Mouse (Mus musculus): ENCODE measurements around the gene Myo15b. TPM values are rescaled to one million over a fixed set of nuclear protein-coding genes. Genes with fewer than 3 reads are reported as not detected.

Myo15b gene
- total and polyA plus RNA-seq, 2 experiments from 2014 or later, result 0.09 TPM; not detected in 1

- Histone ChIP-seq H3K4me1 (ENCODE audit: insufficient read depth, low read length) (peaks cover 5% of the 10 kb centered on the region; the same call in 1 of the 2 replicates), H3K4me3 (ENCODE audit: low read depth, low read length) (no peak overlapping the region), H3K27ac (ENCODE audit: low read depth, low read length) (no peak overlapping the region), H3K4me2 (ENCODE audit: low read depth, low read length, poor library complexity, severe bottlenecking) (no peak overlapping the region), H3K27me3 (ENCODE audit: insufficient read depth, low read length) (peaks cover 22% of the 10 kb centered on the region), H3K9me3 (ENCODE audit: low read length) (no peaks in the 10 kb centered on the region), H3K9ac (replicated peaks; ENCODE audit: low read length, poor library complexity, severe bottlenecking) (no peak overlapping the region), H3K36me3 (ENCODE audit: insufficient read depth, low read length) (peaks cover 2% of the 10 kb centered on the region; the same call in 1 of the 2 replicates)
- ATAC-seq (ENCODE audit: low FRiP score) (no peak), DNase-seq (ENCODE audit: low spot score) (no peak)
- 92% methylated on average over 6 of the region's 6 CpGs for WGBS
- TF ChIP-seq CTCF (IDR thresholded peaks at IDR 0.05), result no peak
Measured at GRCm38 (mm10) chr11:115827624-115828023, 30.6 kb upstream of the Myo15b start.

GRCm38 (mm10) chr11:115829036-115829435 is 29.2 kb upstream of the Myo15b start:
- Histone ChIP-seq H3K27me3 (ENCODE audit: insufficient read depth, low read length) (peaks cover 19% of the 10 kb centered on the region), H3K27ac (ENCODE audit: low read depth, low read length) (no peak overlapping the region), H3K4me2 (ENCODE audit: low read depth, low read length, poor library complexity, severe bottlenecking) (no peak overlapping the region), H3K4me1 (ENCODE audit: insufficient read depth, low read length) (peaks cover 3% of the 10 kb centered on the region; the same call in 1 of the 2 replicates), H3K36me3 (ENCODE audit: insufficient read depth, low read length) (no peaks in the 10 kb centered on the region), H3K4me3 (ENCODE audit: low read depth, low read length) (no peak overlapping the region), H3K9me3 (ENCODE audit: low read length) (no peaks in the 10 kb centered on the region), H3K9ac (replicated peaks; ENCODE audit: low read length, poor library complexity, severe bottlenecking) (no peak overlapping the region)
- TF ChIP-seq CTCF (IDR thresholded peaks at IDR 0.05), result no peak
- ATAC-seq (ENCODE audit: low FRiP score) (no peak), DNase-seq (ENCODE audit: low spot score) (no peak)
- 57% methylated on average over 4 of the region's 4 CpGs for WGBS

GRCm38 (mm10) chr11:115830550-115831325 is 27.5 kb upstream of the Myo15b start:
- no peak overlapping the region for H3K4me3 ChIP-seq (ENCODE audit: low read depth, low read length)
- DNase-seq (ENCODE audit: low spot score) (no peak), ATAC-seq (ENCODE audit: low FRiP score) (no peak)
- no peaks in the 10 kb centered on the region for H3K4me1 ChIP-seq (ENCODE audit: insufficient read depth, low read length)
- no peak overlapping the region for H3K4me2 ChIP-seq (ENCODE audit: low read depth, low read length, poor library complexity, severe bottlenecking)
- WGBS, result 27% methylated on average over 25 of the region's 25 CpGs
- no peaks in the 10 kb centered on the region for H3K36me3 ChIP-seq (ENCODE audit: insufficient read depth, low read length)
- H3K9me3 ChIP-seq (ENCODE audit: low read length), result no peaks in the 10 kb centered on the region
- no peak overlapping the region for H3K27ac ChIP-seq (ENCODE audit: low read depth, low read length)
- H3K27me3 ChIP-seq (ENCODE audit: insufficient read depth, low read length), result peaks cover 10% of the 10 kb centered on the region
- no peak overlapping the region for H3K9ac ChIP-seq (replicated peaks; ENCODE audit: low read length, poor library complexity, severe bottlenecking)
- TF ChIP-seq CTCF (IDR thresholded peaks at IDR 0.05), result no peak

GRCm38 (mm10) chr11:115831518-115831917 is 26.7 kb upstream of the Myo15b start:
- TF ChIP-seq CTCF (IDR thresholded peaks at IDR 0.05), result no peak
- Histone ChIP-seq H3K4me2 (ENCODE audit: low read depth, low read length, poor library complexity, severe bottlenecking) (no peak overlapping the region), H3K9me3 (ENCODE audit: low read length) (no peaks in the 10 kb centered on the region), H3K4me1 (ENCODE audit: insufficient read depth, low read length) (no peaks in the 10 kb centered on the region), H3K27ac (ENCODE audit: low read depth, low read length) (no peak overlapping the region), H3K4me3 (ENCODE audit: low read depth, low read length) (no peak overlapping the region), H3K27me3 (ENCODE audit: insufficient read depth, low read length) (peaks cover 6% of the 10 kb centered on the region; the same call in 1 of the 2 replicates), H3K36me3 (ENCODE audit: insufficient read depth, low read length) (no peaks in the 10 kb centered on the region), H3K9ac (replicated peaks; ENCODE audit: low read length, poor library complexity, severe bottlenecking) (no peak overlapping the region)
- 57% methylated on average over 3 of the region's 3 CpGs for WGBS
- ATAC-seq (ENCODE audit: low FRiP score) (no peak), DNase-seq (ENCODE audit: low spot score) (no peak)

GRCm38 (mm10) chr11:115832064-115832463 is 26.1 kb upstream of the Myo15b start:
- Histone ChIP-seq H3K9me3 (ENCODE audit: low read length) (no peaks in the 10 kb centered on the region), H3K4me1 (ENCODE audit: insufficient read depth, low read length) (no peaks in the 10 kb centered on the region), H3K4me3 (ENCODE audit: low read depth, low read length) (no peak overlapping the region), H3K9ac (replicated peaks; ENCODE audit: low read length, poor library complexity, severe bottlenecking) (no peak overlapping the region), H3K27ac (ENCODE audit: low read depth, low read length) (no peak overlapping the region), H3K36me3 (ENCODE audit: insufficient read depth, low read length) (no peaks in the 10 kb centered on the region), H3K4me2 (ENCODE audit: low read depth, low read length, poor library complexity, severe bottlenecking) (no peak overlapping the region), H3K27me3 (ENCODE audit: insufficient read depth, low read length) (peaks cover 6% of the 10 kb centered on the region; the same call in 1 of the 2 replicates)
- no peak for TF ChIP-seq CTCF (IDR thresholded peaks at IDR 0.05)
- no peak for ATAC-seq (ENCODE audit: low FRiP score)
- no peak for DNase-seq (ENCODE audit: low spot score)
- 71% methylated on average over 6 of the region's 6 CpGs for WGBS

- WGBS, result 20% methylated on average over 8 of the region's 8 CpGs
- H3K27me3 ChIP-seq (ENCODE audit: insufficient read depth, low read length), result peaks cover 6% of the 10 kb centered on the region; the same call in 1 of the 2 replicates
- TF ChIP-seq CTCF (IDR thresholded peaks at IDR 0.05), result no peak
- H3K4me1 ChIP-seq (ENCODE audit: insufficient read depth, low read length), result no peaks in the 10 kb centered on the region
- no peaks in the 10 kb centered on the region for H3K9me3 ChIP-seq (ENCODE audit: low read length)
- H3K27ac ChIP-seq (ENCODE audit: low read depth, low read length), result no peak overlapping the region
- H3K9ac ChIP-seq (replicated peaks; ENCODE audit: low read length, poor library complexity, severe bottlenecking), result no peak overlapping the region
- ATAC-seq (ENCODE audit: low FRiP score) (no peak), DNase-seq (ENCODE audit: low spot score) (no peak)
- no peak overlapping the region for H3K4me3 ChIP-seq (ENCODE audit: low read depth, low read length)
- no peak overlapping the region for H3K4me2 ChIP-seq (ENCODE audit: low read depth, low read length, poor library complexity, severe bottlenecking)
- no peaks in the 10 kb centered on the region for H3K36me3 ChIP-seq (ENCODE audit: insufficient read depth, low read length)
Measured at GRCm38 (mm10) chr11:115832523-115832922, 25.7 kb upstream of the Myo15b start.

Measured in midbrain, postnatal 0 days (tissue).